Mouse (Mus musculus) fat pad, adult 2 months (tissue): ENCODE measurements around the gene Rpp40.

Experiments used
- DNase-seq: peaks from one replicate; pipeline ENCODE4 v3.0.0-alpha.2; 2011; ENCODE audit warnings: low read depth, low spot score; ENCODE audit errors: extremely low read depth

The Rpp40 gene

DNA sequence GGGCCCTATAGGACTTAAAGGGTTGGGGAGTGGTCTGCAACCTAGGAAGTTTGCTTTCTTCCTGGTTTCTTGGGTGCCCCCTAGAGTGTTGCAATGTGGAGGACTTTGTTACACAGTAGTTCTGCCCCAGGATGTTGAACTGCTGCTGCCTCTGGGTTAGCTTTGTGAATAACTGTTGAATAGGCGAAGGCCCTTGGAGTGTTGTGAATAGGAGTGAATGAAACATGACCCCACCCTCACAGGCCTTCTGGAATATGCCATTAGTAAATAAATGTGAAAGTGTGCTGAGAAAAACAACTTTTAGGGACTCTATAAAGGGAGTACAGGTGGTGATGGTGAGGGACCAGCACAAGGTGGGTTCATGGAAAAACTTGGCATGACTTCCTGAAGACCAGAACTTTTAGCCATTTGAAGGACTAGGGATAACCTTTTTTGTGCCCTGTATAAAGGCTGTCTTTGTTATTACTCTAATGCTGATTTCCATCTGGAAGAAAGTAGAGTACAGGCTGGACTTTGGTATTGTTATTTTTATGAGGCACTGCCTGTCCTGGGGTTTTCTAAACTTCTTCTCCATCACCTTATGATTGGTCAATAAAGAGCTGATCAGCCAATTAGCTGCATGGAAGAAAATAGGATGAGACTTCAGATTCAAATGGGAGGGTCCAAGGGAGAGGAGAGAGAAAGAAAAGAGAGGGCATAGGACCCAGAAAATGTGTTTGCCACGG, 53.1 kb downstream of the Rpp40 start:
- DNase-seq: no peak

DNA sequence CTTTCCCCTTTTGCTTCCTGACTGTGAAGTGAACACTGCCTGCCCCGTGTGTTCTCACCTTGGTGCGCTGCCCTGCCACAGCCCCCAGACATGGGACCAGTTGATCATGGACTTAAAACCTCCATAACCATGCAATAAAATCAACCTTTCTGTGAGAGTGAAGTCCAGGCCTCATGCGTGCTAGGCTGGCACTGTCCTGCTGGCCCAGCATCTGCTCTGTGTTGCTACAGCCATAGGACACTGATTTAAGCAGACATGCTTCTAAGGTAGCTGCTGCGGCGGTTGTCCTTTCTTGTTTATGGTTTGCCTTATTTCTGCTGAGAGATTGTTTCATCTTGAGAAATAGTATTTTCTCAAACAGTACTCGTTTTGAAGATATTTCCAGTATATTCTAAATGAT, 54.6 kb downstream of the Rpp40 start:
- DNase-seq: no peak

DNA sequence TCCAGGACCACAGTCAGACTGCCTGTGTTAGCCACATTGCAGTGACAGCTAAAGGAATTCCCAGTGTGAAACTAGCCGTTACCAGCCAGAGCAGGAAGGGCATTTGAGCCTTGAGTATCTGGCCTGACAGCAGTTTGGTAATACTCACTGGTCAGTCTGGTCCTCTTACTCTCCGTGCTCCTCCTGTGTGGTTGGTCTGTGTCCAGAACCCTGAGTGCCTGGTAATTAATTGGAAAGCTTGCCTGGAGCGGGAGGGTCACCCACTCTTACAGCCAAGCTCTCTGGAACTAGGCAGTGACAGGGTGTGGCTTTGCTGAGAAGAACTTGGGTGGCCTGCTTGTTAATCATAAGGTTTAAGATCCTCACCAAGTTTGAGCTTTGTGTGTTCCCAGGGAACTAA, 57.5 kb downstream of the Rpp40 start:
- DNase-seq: peak; percentile 21

DNA sequence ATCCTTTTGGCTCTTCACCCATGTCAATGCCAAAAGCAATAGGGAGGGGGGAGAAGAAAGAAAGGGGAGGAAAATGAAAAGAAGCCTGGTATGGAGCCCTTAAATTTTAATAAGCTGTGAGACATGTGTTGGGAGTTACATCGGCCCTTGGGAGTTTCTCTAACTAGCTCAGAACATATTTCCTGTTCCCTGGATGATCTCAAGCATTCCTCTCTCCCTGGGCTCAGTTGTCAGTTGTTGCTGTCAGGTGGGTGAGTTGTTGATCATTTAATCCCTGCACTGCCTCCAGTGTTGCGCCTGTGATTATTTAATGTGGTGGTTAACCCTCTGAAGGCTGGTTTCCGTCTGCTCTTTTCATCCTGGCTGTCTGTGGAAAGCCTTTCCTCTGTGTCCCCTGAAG, 60.9 kb downstream of the Rpp40 start:
- DNase-seq: no peak
